Mouse (Mus musculus): ENCODE measurements around the gene Sh3bgrl3. TPM values are rescaled to one million over a fixed set of nuclear protein-coding genes. Genes with fewer than 3 reads are reported as not detected.

Sh3bgrl3 gene
- total RNA-seq, 1 experiment, result 96.5 TPM

GRCm38 (mm10) chr4:134081730-134082386 is 46.7 kb downstream of the Sh3bgrl3 start:
- DNase-seq (ENCODE audit: low read depth, low spot score), result peak; percentile 97
- Histone ChIP-seq H3K9ac (ENCODE audit: insufficient read depth, low read depth, low read length, poor library complexity, severe bottlenecking) (peak overlapping the region; percentile 72), H3K27ac (ENCODE audit: insufficient read depth, low read depth, low read length, poor library complexity, severe bottlenecking) (peak overlapping the region; percentile 61), H3K36me3 (ENCODE audit: control insufficient read depth, insufficient read depth, low read length, poor library complexity, severe bottlenecking) (peaks cover 5% of the 10 kb centered on the region; the same call in 1 of the 2 replicates), H3K4me1 (ENCODE audit: control insufficient read depth in 2 of 2, insufficient read depth in 2 of 2, low read length in 2 of 2, poor library complexity in 1 of 2) (peaks cover 2 to 16% of the 10 kb centered on the region in 2 experiments; a peak in 2 of 4 replicates), H3K4me3 (ENCODE audit: insufficient read depth in 1 of 2, low read depth in 1 of 2, low read length in 2 of 2, poor library complexity in 1 of 2, severe bottlenecking in 1 of 2) (peak overlapping the region; percentile 54 to 74), H3K9me3 (ENCODE audit: control insufficient read depth, insufficient read depth, low read depth, low read length) (no peaks in the 10 kb centered on the region)
- in situ Hi-C loops (cut with MboI; ENCODE audit: low sequenced_read_pairs in 2 of 2, unreplicated experiment in 2 of 2), result no loop called here
- TF ChIP-seq HCFC1 (IDR thresholded peaks at IDR 0.05; ENCODE audit: borderline replicate concordance, insufficient read depth, low read length), result no peak
- TF ChIP-seq MAFK (IDR thresholded peaks at IDR 0.05; ENCODE audit: insufficient read depth, low read depth, low read length), result no peak
- TF ChIP-seq CHD2 (IDR thresholded peaks at IDR 0.05; ENCODE audit: low read depth, low read length), result no peak
- TF ChIP-seq ZC3H11A (IDR thresholded peaks at IDR 0.05; ENCODE audit: borderline replicate concordance, low read depth, low read length), result no peak
- TF ChIP-seq ZNF384 (IDR thresholded peaks at IDR 0.05; ENCODE audit: low read depth, low read length), result no peak

- in situ Hi-C loops (cut with MboI; ENCODE audit: low sequenced_read_pairs in 2 of 2, unreplicated experiment in 2 of 2), result no loop called here
- H3K36me3 ChIP-seq (ENCODE audit: control insufficient read depth, insufficient read depth, low read length, poor library complexity, severe bottlenecking), result no peaks in the 10 kb centered on the region
- H3K4me1 ChIP-seq (ENCODE audit: control insufficient read depth in 2 of 2, insufficient read depth in 2 of 2, low read length in 2 of 2, poor library complexity in 1 of 2), result peaks cover 2 to 16% of the 10 kb centered on the region in 2 experiments; a peak in 2 of 4 replicates
- H3K27ac ChIP-seq (ENCODE audit: insufficient read depth, low read depth, low read length, poor library complexity, severe bottlenecking), result no peak overlapping the region
- no peak overlapping the region for H3K4me3 ChIP-seq (ENCODE audit: insufficient read depth in 1 of 2, low read depth in 1 of 2, low read length in 2 of 2, poor library complexity in 1 of 2, severe bottlenecking in 1 of 2)
- no peak for DNase-seq (ENCODE audit: low read depth, low spot score)
- no peaks in the 10 kb centered on the region for H3K9me3 ChIP-seq (ENCODE audit: control insufficient read depth, insufficient read depth, low read depth, low read length)
- peak overlapping the region; percentile 63; the same call in 1 of the 2 replicates for H3K9ac ChIP-seq (ENCODE audit: insufficient read depth, low read depth, low read length, poor library complexity, severe bottlenecking)
- TF ChIP-seq ZNF384 (IDR thresholded peaks at IDR 0.05; ENCODE audit: low read depth, low read length) (no peak), ZC3H11A (IDR thresholded peaks at IDR 0.05; ENCODE audit: borderline replicate concordance, low read depth, low read length) (no peak), MAFK (IDR thresholded peaks at IDR 0.05; ENCODE audit: insufficient read depth, low read depth, low read length) (no peak), CHD2 (IDR thresholded peaks at IDR 0.05; ENCODE audit: low read depth, low read length) (no peak), HCFC1 (IDR thresholded peaks at IDR 0.05; ENCODE audit: borderline replicate concordance, insufficient read depth, low read length) (no peak)
Measured at GRCm38 (mm10) chr4:134080674-134081073, 47.9 kb downstream of the Sh3bgrl3 start.

GRCm38 (mm10) chr4:134078694-134079093 is 49.9 kb downstream of the Sh3bgrl3 start:
- H3K4me3 ChIP-seq (ENCODE audit: insufficient read depth in 1 of 2, low read depth in 1 of 2, low read length in 2 of 2, poor library complexity in 1 of 2, severe bottlenecking in 1 of 2), result no peak overlapping the region
- H3K9me3 ChIP-seq (ENCODE audit: control insufficient read depth, insufficient read depth, low read depth, low read length), result no peaks in the 10 kb centered on the region
- peak; percentile 80 for DNase-seq (ENCODE audit: low read depth, low spot score)
- peaks cover 2 to 22% of the 10 kb centered on the region in 2 experiments; a peak in 2 of 4 replicates for H3K4me1 ChIP-seq (ENCODE audit: control insufficient read depth in 2 of 2, insufficient read depth in 2 of 2, low read length in 2 of 2, poor library complexity in 1 of 2)
- H3K36me3 ChIP-seq (ENCODE audit: control insufficient read depth, insufficient read depth, low read length, poor library complexity, severe bottlenecking), result no peaks in the 10 kb centered on the region
- in situ Hi-C loops (cut with MboI; ENCODE audit: low sequenced_read_pairs in 2 of 2, unreplicated experiment in 2 of 2), result no loop called here
- no peak overlapping the region for H3K9ac ChIP-seq (ENCODE audit: insufficient read depth, low read depth, low read length, poor library complexity, severe bottlenecking)
- TF ChIP-seq MAFK (IDR thresholded peaks at IDR 0.05; ENCODE audit: insufficient read depth, low read depth, low read length), result no peak
- no peak for TF ChIP-seq ZNF384 (IDR thresholded peaks at IDR 0.05; ENCODE audit: low read depth, low read length)
- TF ChIP-seq CHD2 (IDR thresholded peaks at IDR 0.05; ENCODE audit: low read depth, low read length), result no peak
- no peak for TF ChIP-seq HCFC1 (IDR thresholded peaks at IDR 0.05; ENCODE audit: borderline replicate concordance, insufficient read depth, low read length)
- TF ChIP-seq ZC3H11A (IDR thresholded peaks at IDR 0.05; ENCODE audit: borderline replicate concordance, low read depth, low read length), result no peak
- H3K27ac ChIP-seq (ENCODE audit: insufficient read depth, low read depth, low read length, poor library complexity, severe bottlenecking), result no peak overlapping the region

Other genes with a start within 250 kb of the Sh3bgrl3 start
- gene Rps6ka1, start 241.0 kb downstream of the Sh3bgrl3 start, total RNA-seq (2012; rRNA removed), result 87.1 and 95.0 TPM in 2 replicates
- 196 and 205 TPM in 2 replicates for gene Hmgn2, start 160.1 kb downstream of the Sh3bgrl3 start, total RNA-seq (2012; rRNA removed)
- gene Dhdds, start 127.9 kb downstream of the Sh3bgrl3 start, total RNA-seq (2012; rRNA removed), result 20.9 and 24.6 TPM in 2 replicates
- gene Lin28a, start 109.9 kb downstream of the Sh3bgrl3 start, total RNA-seq (2012; rRNA removed), result 84.7 and 134 TPM in 2 replicates
- not detected in 2 replicates for gene Zfp683, start 75.0 kb downstream of the Sh3bgrl3 start, total RNA-seq (2012; rRNA removed)
- gene Crybg2, start 68.0 kb downstream of the Sh3bgrl3 start, total RNA-seq (2012; rRNA removed), result 12.6 and 30.9 TPM in 2 replicates
- gene Cd52, start 33.7 kb downstream of the Sh3bgrl3 start, total RNA-seq (2012; rRNA removed), result 1.5 and 13.0 TPM in 2 replicates
- gene Ubxn11, start 26.2 kb downstream of the Sh3bgrl3 start, total RNA-seq (2012; rRNA removed), result 12.4 and 23.3 TPM in 2 replicates
- 53.5 and 67.5 TPM in 2 replicates for gene Cep85, start 58.3 kb upstream of the Sh3bgrl3 start, total RNA-seq (2012; rRNA removed)
- gene Gm7534, start 74.2 kb upstream of the Sh3bgrl3 start, total RNA-seq (2012; rRNA removed), result not detected in 2 replicates
- 0.32 TPM in 1 of 2 replicates, not detected in the other for gene Catsper4, start 98.6 kb upstream of the Sh3bgrl3 start, total RNA-seq (2012; rRNA removed)
- gene Cnksr1, start 109.6 kb upstream of the Sh3bgrl3 start, total RNA-seq (2012; rRNA removed), result 1.7 and 2.7 TPM in 2 replicates
- 1.3 and 1.6 TPM in 2 replicates for gene E130218I03Rik, start 114.9 kb upstream of the Sh3bgrl3 start, total RNA-seq (2012; rRNA removed)
- gene Zfp593, start 116.8 kb upstream of the Sh3bgrl3 start, total RNA-seq (2012; rRNA removed), result 19.8 and 25.2 TPM in 2 replicates
- gene Gm30191, start 118.1 kb upstream of the Sh3bgrl3 start, total RNA-seq (2012; rRNA removed), result not detected in 2 replicates
- gene Grrp1, start 125.3 kb upstream of the Sh3bgrl3 start, total RNA-seq (2012; rRNA removed), result 1.6 and 2.2 TPM in 2 replicates
- gene Pdik1l, start 159.1 kb upstream of the Sh3bgrl3 start, total RNA-seq (2012; rRNA removed), result 12.6 and 13.2 TPM in 2 replicates
- gene Trim63, start 186.3 kb upstream of the Sh3bgrl3 start, total RNA-seq (2012; rRNA removed), result 3.5 and 4.3 TPM in 2 replicates
- gene Slc30a2, start 214.4 kb upstream of the Sh3bgrl3 start, total RNA-seq (2012; rRNA removed), result 23.5 and 24.3 TPM in 2 replicates